Mouse (Mus musculus) hindbrain, embryonic 10.5 days (tissue): Measurements from ENCODE around the gene Caskin1. TPM values are rescaled to one million over a fixed set of nuclear protein-coding genes. Genes with fewer than 3 reads are reported as not detected.

ENCODE experiments used
- DNase-seq: peaks from one replicate; pipeline ENCODE4 v3.0.0-alpha.2; 2017; ENCODE audit warnings: low spot score
- H3K27ac ChIP-seq: fragments of 300-500 bp; sonication (generic); 2 replicates; pipeline ENCODE4 v1.5.1; 2016; ENCODE audit warnings: mild to moderate bottlenecking, moderate library complexity
- H3K27me3 ChIP-seq: fragments of 300-500 bp; sonication (generic); 2 replicates; pipeline ENCODE4 v1.6.1; 2016; ENCODE audit warnings: mild to moderate bottlenecking; ENCODE audit not compliant: poor library complexity, insufficient read depth, severe bottlenecking
- H3K36me3 ChIP-seq: fragments of 300-500 bp; sonication (generic); 2 replicates; pipeline ENCODE4 v1.6.1; 2016; ENCODE audit warnings: mild to moderate bottlenecking, moderate library complexity
- H3K4me1 ChIP-seq: fragments of 300-500 bp; sonication (generic); replicated peaks from 2 replicates; pipeline ENCODE4 v1.6.1; 2016; ENCODE audit warnings: mild to moderate bottlenecking
- H3K4me3 ChIP-seq: fragments of 300-500 bp; sonication (generic); 2 replicates; pipeline ENCODE4 v1.5.1; 2016; ENCODE audit warnings: mild to moderate bottlenecking, moderate library complexity
- H3K9me3 ChIP-seq: fragments of 300-500 bp; sonication (generic); 2 replicates; pipeline ENCODE4 v1.6.1; 2016; ENCODE audit warnings: mild to moderate bottlenecking, moderate library complexity
- WGBS: fragments of 180-500 bp; shearing (Covaris S2); methylation state at CpG from one replicate; pipeline ENCODE4 v1.1.7; 2016; 5-methylcytosine and 5-hydroxymethylcytosine counted together
- polyA plus RNA-seq: library from polyadenylated mRNA; unstranded; fragments of >200 nt; fragmentation: Nextera tagmentation; extraction: Ambion mirVana; gene quantifications from 2 replicates; pipeline ENCODE4 v1.2.1, GENCODE M21; 2016

The Caskin1 gene
- polyA plus RNA-seq, 1 experiment from 2014 or later, result 10.2 TPM

- H3K4me1 ChIP-seq, result peaks cover 66% of the 10 kb centered on the region
- 7% methylated on average over 53 of the region's 53 CpGs for WGBS
- H3K27ac ChIP-seq, result peak overlapping the region; percentile 54
Measured at GRCm38 (mm10) chr17:24533099-24533992, 44.9 kb downstream of the Caskin1 start.

GRCm38 (mm10) chr17:24534160-24534718, 45.8 kb downstream of the Caskin1 start, which contains the start of gene Rab26:
Gene Rab26, minus strand, starts transcription at chr17:24534210.
- Histone ChIP-seq H3K4me3 (peak within 1 kb of the TSS; percentile 54), H3K27ac (peak within 1 kb of the TSS; percentile 54), H3K27me3 (no peaks in the 10 kb centered on the region), H3K36me3 (peaks cover 23% of the 10 kb centered on the region), H3K9me3 (no peaks in the 10 kb centered on the region), H3K4me1 (peaks cover 59% of the 10 kb centered on the region)
- no peak for DNase-seq
- 91% methylated on average over 8 of the region's 8 CpGs for WGBS

More at GRCm38 (mm10) chr17:24533099-24533992, 44.9 kb downstream of the Caskin1 start:
- no peaks in the 10 kb centered on the region for H3K9me3 ChIP-seq
- H3K4me3 ChIP-seq, result peak overlapping the region; percentile 54
- H3K36me3 ChIP-seq, result peaks cover 26% of the 10 kb centered on the region
- H3K27me3 ChIP-seq, result no peaks in the 10 kb centered on the region
- DNase-seq, result peak; percentile 85

DNA sequence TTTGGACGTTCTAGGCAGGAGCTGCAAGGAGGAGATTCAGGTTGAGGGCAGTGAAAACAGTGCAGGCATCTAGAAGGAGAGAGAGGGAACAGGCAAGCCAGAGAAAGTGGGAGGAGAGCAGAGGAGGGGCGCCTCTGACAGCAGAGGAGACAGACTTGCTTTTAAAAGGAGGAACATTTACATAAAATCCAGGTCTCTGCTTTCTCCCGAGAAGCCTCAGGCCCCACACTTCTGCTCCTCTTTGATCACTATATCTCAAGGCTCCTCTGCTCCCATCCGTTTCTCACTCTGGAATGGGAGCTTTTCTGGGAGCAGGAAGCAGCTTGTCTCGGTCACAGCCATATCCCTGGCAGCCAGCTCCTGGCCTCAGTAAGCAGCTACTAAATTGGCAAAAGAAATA, 46.9 kb downstream of the Caskin1 start:
- Histone ChIP-seq H3K36me3 (peaks cover 12% of the 10 kb centered on the region), H3K27me3 (no peaks in the 10 kb centered on the region), H3K4me1 (peaks cover 48% of the 10 kb centered on the region), H3K4me3 (no peak overlapping the region), H3K9me3 (no peaks in the 10 kb centered on the region), H3K27ac (no peak overlapping the region)
- no peak for DNase-seq
- WGBS, result 53% methylated on average over 5 of the region's 5 CpGs

DNA sequence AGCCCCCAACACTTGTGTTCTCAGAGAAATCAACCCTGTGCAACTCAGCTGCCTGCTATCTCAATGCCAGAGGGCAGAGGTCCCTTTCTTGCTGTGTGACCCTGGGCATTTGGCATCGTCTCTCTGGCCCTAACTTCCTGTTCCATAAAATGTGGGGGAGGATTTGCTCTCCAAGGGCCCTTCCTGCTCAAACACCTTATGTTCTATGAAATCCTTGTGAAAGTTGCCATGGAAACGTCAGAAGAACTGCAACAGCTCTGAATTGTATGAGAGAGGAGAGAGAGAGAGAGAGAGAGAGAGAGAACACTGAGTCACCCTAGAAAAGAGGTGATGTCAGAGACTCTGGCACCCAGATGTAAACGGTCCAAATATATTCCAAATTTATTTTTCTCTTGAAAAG, 49.1 kb downstream of the Caskin1 start:
- H3K9me3 ChIP-seq, result no peaks in the 10 kb centered on the region
- H3K27me3 ChIP-seq, result no peaks in the 10 kb centered on the region
- H3K4me1 ChIP-seq, result peaks cover 26% of the 10 kb centered on the region
- no peak overlapping the region for H3K27ac ChIP-seq
- WGBS, result 48% methylated on average over 3 of the region's 3 CpGs
- no peak overlapping the region for H3K4me3 ChIP-seq
- DNase-seq, result no peak
- no peaks in the 10 kb centered on the region for H3K36me3 ChIP-seq

GRCm38 (mm10) chr17:24538950-24539349, 50.5 kb downstream of the Caskin1 start:
- peak; percentile 52 for DNase-seq
- Histone ChIP-seq H3K4me3 (no peak overlapping the region), H3K27ac (no peak overlapping the region), H3K9me3 (no peaks in the 10 kb centered on the region), H3K36me3 (no peaks in the 10 kb centered on the region), H3K4me1 (peaks cover 12% of the 10 kb centered on the region), H3K27me3 (no peaks in the 10 kb centered on the region)
- WGBS, result 69% methylated on average over 8 of the region's 8 CpGs

DNA sequence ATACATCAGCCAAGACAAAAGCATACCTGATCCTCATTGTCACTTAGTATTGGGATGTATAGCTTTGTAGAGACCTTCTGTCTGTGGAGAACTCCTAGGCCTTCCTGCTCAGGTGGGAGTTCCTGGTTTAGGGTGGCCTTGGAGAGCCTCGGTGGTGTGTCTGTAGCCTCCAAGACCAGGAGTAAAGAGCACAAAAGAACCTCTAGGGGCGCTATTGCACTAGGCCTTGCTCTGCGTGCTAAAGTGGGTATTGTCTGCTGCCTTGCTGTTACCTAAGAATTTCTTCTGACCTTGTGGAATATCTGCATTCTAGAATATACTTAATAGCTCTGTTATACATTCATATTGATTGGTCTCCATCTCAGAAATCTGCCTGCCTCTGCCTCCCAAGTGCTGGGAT, 52.0 kb downstream of the Caskin1 start:
- peaks cover 9% of the 10 kb centered on the region for H3K27me3 ChIP-seq
- 6% methylated on average over 3 of the region's 3 CpGs for WGBS
- H3K4me3 ChIP-seq, result no peak overlapping the region
- no peaks in the 10 kb centered on the region for H3K9me3 ChIP-seq
- peaks cover 18% of the 10 kb centered on the region for H3K4me1 ChIP-seq
- H3K27ac ChIP-seq, result no peak overlapping the region
- no peaks in the 10 kb centered on the region for H3K36me3 ChIP-seq
- peak; percentile 44 for DNase-seq

DNA sequence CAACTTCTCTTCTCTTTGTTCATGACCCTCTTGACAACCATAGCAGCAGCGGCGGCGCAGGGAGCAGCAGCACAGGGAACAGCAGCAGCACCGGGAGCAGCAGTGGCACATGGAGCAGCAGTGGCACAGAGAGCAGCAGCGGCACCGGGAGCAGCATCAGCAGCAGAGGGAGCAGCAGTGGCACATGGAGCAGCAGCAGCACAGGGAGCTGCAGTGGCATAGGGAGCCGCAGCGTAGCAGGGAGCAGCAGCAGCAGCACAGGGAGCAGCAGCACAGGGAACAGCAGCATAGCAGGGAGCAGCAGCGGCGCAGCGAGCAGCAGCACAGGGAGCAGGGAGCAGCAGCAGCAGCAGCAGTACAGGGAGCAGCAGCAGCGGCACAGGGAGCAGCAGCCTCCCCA, 56.2 kb downstream of the Caskin1 start:
- peak overlapping the region; percentile 56 for H3K27ac ChIP-seq

DNA sequence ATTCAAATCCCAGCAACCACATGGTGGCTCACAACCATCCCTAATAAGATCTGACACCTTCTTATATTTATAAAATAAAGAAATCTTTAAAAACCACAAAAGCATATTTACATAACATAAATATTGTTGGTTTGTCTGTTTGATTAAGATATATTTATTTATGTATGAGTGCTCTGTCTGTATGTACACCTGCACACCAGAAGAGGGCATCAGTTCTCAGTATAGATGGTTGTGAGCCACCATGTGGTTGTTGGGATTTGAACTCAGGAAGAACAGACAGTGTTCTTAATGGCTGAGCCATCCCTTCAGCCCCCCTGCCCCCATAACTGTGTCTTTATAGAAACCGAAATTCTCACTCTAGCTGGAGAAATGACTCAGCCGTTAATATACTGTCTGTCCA, 56.8 kb downstream of the Caskin1 start:
- DNase-seq, result no peak
- peaks cover 24% of the 10 kb centered on the region for H3K4me1 ChIP-seq

More for the DNA sequence above, 56.2 kb downstream of the Caskin1 start:
- Histone ChIP-seq H3K27me3 (peaks cover 44% of the 10 kb centered on the region), H3K4me1 (peaks cover 19% of the 10 kb centered on the region), H3K9me3 (no peaks in the 10 kb centered on the region), H3K36me3 (no peaks in the 10 kb centered on the region), H3K4me3 (peak overlapping the region; percentile 36)
- WGBS, result 16% methylated on average over 12 of the region's 12 CpGs
- peak; percentile 29 for DNase-seq

DNA sequence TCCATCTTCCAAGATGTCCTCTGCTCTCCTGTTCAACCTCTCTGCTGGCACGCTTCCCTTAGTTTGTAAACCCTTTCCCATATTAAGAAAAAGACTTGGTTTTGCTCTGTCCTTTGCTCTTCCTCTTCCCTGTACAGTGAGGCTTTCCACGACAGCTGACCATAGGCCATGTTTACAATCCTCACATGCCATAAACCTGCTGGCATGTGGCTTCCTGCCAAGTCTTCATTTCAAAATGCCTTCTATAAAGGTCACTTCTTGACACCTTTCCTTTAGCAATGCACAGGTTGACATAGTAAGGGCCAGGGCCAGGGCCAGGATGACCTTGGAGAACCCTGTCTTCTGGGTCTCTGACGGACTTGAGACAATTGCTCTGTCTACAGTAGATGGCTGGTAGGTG, 57.8 kb downstream of the Caskin1 start:
- Histone ChIP-seq H3K27me3 (peaks cover 44% of the 10 kb centered on the region), H3K4me3 (no peak overlapping the region), H3K9me3 (no peaks in the 10 kb centered on the region), H3K4me1 (peaks cover 34% of the 10 kb centered on the region), H3K36me3 (no peaks in the 10 kb centered on the region), H3K27ac (no peak overlapping the region)
- no peak for DNase-seq
- 82% methylated on average over 3 of the region's 3 CpGs for WGBS

More for the DNA sequence above, 56.8 kb downstream of the Caskin1 start:
- Histone ChIP-seq H3K36me3 (no peaks in the 10 kb centered on the region), H3K27me3 (peaks cover 44% of the 10 kb centered on the region), H3K27ac (no peak overlapping the region), H3K9me3 (no peaks in the 10 kb centered on the region), H3K4me3 (no peak overlapping the region)
- 92% methylated on average over 2 of the region's 2 CpGs for WGBS

DNA sequence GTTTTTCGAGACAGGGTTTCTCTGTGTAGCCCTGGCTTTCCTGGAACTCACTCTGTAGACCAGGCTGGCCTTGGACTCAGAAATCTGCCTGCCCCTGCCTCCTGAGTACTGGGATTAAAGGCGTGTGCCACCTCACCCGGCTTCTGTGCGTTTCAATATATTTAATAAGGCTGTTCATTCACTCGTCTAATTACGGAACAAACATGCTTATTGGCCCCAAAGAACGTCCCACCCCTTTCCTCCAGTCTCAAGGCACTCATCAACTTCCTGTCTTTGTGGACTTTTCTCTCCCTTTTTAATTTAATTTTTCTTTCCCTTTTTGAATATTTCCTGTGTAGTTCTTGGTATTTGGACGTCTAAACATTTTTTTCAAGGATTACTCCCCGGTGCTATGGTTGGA, 60.0 kb downstream of the Caskin1 start:
- no peak for DNase-seq
- H3K27ac ChIP-seq, result no peak overlapping the region
- H3K36me3 ChIP-seq, result no peaks in the 10 kb centered on the region
- peak overlapping the region; percentile 87 for H3K4me3 ChIP-seq
- WGBS, result 46% methylated on average over 9 of the region's 9 CpGs
- peaks cover 47% of the 10 kb centered on the region for H3K4me1 ChIP-seq
- H3K27me3 ChIP-seq, result peaks cover 44% of the 10 kb centered on the region
- H3K9me3 ChIP-seq, result no peaks in the 10 kb centered on the region

- 5% methylated on average over 23 of the region's 23 CpGs for WGBS
- Histone ChIP-seq H3K4me3 (peak overlapping the region; percentile 87), H3K9me3 (no peaks in the 10 kb centered on the region), H3K27me3 (peaks cover 44% of the 10 kb centered on the region), H3K36me3 (no peaks in the 10 kb centered on the region), H3K27ac (peak overlapping the region; percentile 98; the same call in 1 of the 2 replicates), H3K4me1 (peaks cover 47% of the 10 kb centered on the region)
- peak; percentile 27 for DNase-seq
Measured at GRCm38 (mm10) chr17:24548921-24549617, 60.7 kb downstream of the Caskin1 start.

DNA sequence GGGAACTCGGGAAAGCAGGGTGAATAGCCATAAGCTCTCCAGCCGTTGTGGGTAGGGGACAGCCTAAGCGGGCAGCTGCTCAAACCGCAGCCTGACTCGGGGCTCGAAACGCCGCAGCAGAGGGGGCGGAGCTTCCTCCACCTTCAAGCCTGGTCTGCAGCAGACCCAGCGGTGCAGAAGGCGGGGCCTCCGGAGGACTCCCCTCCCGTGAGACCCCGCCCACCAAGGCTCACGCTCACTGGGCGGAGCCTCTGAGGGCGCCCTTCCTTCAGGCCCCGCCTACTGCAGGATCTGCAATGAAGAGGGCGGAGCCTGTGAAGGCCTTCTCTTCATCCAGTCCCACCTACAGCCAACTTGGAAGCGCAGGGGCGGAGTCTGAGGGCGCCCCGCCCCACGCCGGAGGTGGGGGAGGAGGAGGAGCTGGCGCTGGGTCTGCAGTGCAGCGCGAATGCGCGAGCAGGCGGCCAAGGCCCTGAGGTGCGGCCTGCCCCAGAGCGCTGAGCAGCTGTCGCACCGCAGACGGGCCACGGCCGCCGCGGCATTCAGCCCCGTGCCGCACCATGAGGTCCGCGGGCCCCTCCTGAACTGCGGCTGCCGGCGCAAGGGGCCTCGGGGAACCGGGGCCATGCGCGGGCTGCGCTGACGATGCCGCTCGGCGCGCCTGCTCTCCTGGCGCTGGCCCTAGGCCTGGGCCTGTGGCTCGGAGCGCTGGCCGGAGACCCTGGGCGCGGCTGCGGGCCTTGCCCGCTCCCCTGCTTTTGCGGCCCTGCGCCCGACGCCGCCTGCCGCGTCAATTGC, 61.4 kb downstream of the Caskin1 start, which contains the start of gene Pkd1:
Gene Pkd1, plus strand, starts transcription at position 217 of the 798 bp plus-strand sequence.
- Histone ChIP-seq H3K27me3 (peaks cover 38% of the 10 kb centered on the region), H3K9me3 (no peaks in the 10 kb centered on the region), H3K4me3 (peak within 1 kb of the TSS; percentile 87), H3K36me3 (no peaks in the 10 kb centered on the region), H3K27ac (peak within 1 kb of the TSS; percentile 98), H3K4me1 (peaks cover 43% of the 10 kb centered on the region)
- peak; percentile 100 for DNase-seq
- WGBS, result under 1% methylated on average over 72 of the region's 72 CpGs
